Mouse (Mus musculus) heart, adult 2 months (tissue): Measurements from ENCODE around the gene Coro1c. TPM values are rescaled to one million over a fixed set of nuclear protein-coding genes. Genes with fewer than 3 reads are reported as not detected.

Experiments
- DNase-seq, 2 experiments: peaks; one replicate each; pipeline ENCODE4 v3.0.0; 2021
- H3K27ac ChIP-seq: fragments of 200-600 bp; 2 replicates; pipeline ENCODE4 v1.8.1; 2022
- H3K27me3 ChIP-seq: fragments of 200-500 bp; 2 replicates; pipeline ENCODE4 v1.6.1; 2012; ENCODE audit warnings: mild to moderate bottlenecking, low read length, inconsistent platforms, mixed read lengths; ENCODE audit not compliant: control insufficient read depth, insufficient read depth
- H3K36me3 ChIP-seq: fragments of 200-500 bp; 2 replicates; pipeline ENCODE4 v1.6.1; 2012; ENCODE audit warnings: low read length, inconsistent platforms; ENCODE audit not compliant: control insufficient read depth, insufficient read depth
- H3K4me1 ChIP-seq: fragments of 200-500 bp; 2 replicates; pipeline ENCODE4 v1.6.1; 2011; ENCODE audit warnings: low read length; ENCODE audit not compliant: control insufficient read depth, insufficient read depth
- H3K4me3 ChIP-seq: fragments of 200-600 bp; 2 replicates; pipeline ENCODE4 v1.8.1; 2022
- H3K79me2 ChIP-seq: fragments of 200-500 bp; replicated peaks from 2 replicates; pipeline ENCODE4 v1.6.1; 2012; ENCODE audit warnings: mild to moderate bottlenecking, inconsistent platforms, low read length, moderate library complexity, mixed read lengths; ENCODE audit not compliant: control insufficient read depth, insufficient read depth
- H3K9ac ChIP-seq: fragments of 200-500 bp; 2 replicates; pipeline ENCODE4 v1.6.1; 2012; ENCODE audit warnings: low read depth, mild to moderate bottlenecking, control low read depth, inconsistent platforms, low read length, mixed read lengths
- CTCF ChIP-seq: fragments of 200-600 bp; IDR thresholded peaks from 2 replicates; pipeline ENCODE4 v1.8.1; 2022; ENCODE audit warnings: antibody characterized with exemption, mild to moderate bottlenecking, moderate library complexity
- EP300 ChIP-seq: fragments of 200-500 bp; IDR thresholded peaks from 2 replicates; pipeline ENCODE4 v1.6.1; 2011; ENCODE audit warnings: low read depth, low read length, control low read depth; ENCODE audit not compliant: insufficient read depth
- POLR2A ChIP-seq: fragments of 200-500 bp; IDR thresholded peaks from 2 replicates; pipeline ENCODE4 v1.6.1; 2011; ENCODE audit warnings: mild to moderate bottlenecking, low read depth, low read length, control low read depth; ENCODE audit not compliant: insufficient read depth
- WGBS: fragments of 180-500 bp; shearing (Covaris S2); methylation state at CpG from one replicate; pipeline ENCODE4 v1.1.7; 2018; 5-methylcytosine and 5-hydroxymethylcytosine counted together
- intact Hi-C: fragments of 180-260 bp; cut with DNase I; formaldehyde crosslinking; loops from one replicate; pipeline ENCODE4 v1.15.1; 2025
- polyA plus RNA-seq: library from polyadenylated mRNA; depleted of rRNA; stranded (reverse); fragments of >200 nt; gene quantifications from 2 replicates; pipeline ENCODE4 v1.2.3, GENCODE M21; 2012; rRNA removed
- total RNA-seq, 2 experiments: library from RNA; stranded (reverse); gene quantifications; 2 replicates each; pipeline ENCODE4 v1.2.3; 2021

Coro1c gene
- total and polyA plus RNA-seq, 3 experiments: 24.1 to 30.1 (median 24.6) TPM

- no peak overlapping the region for H3K9ac ChIP-seq
- WGBS: 12% methylated on average over 13 of the region's 13 CpGs
- H3K79me2 ChIP-seq: no peaks in the 10 kb centered on the region
- no peak overlapping the region for H3K27ac ChIP-seq
- intact Hi-C loops: no loop called here
- no peak for TF ChIP-seq EP300
- no peak for TF ChIP-seq CTCF
- no peak for TF ChIP-seq POLR2A
- H3K4me3 ChIP-seq: no peak overlapping the region
- no peaks in the 10 kb centered on the region for H3K27me3 ChIP-seq
- H3K36me3 ChIP-seq: no peaks in the 10 kb centered on the region
- peaks cover 1% of the 10 kb centered on the region; the same call in 1 of the 2 replicates for H3K4me1 ChIP-seq
- no peak for DNase-seq
Observed at GRCm38 (mm10) chr5:113796401-113797148, 112.0 kb downstream of the Coro1c start.

Other genes with a start within 250 kb of the Coro1c start
- gene 1700069L16Rik, start 184.0 kb downstream of the Coro1c start, total RNA-seq: not detected
- not detected in 2 replicates for gene 1700069L16Rik, start 184.0 kb downstream of the Coro1c start, polyA plus RNA-seq
- 1 to 10 TPM; 8.7 to 9.3 TPM for gene Ficd, start 173.0 kb downstream of the Coro1c start, total RNA-seq
- 7.2 and 7.7 TPM in 2 replicates for gene Ficd, start 173.0 kb downstream of the Coro1c start, polyA plus RNA-seq
- 10 to 100 TPM; 12.2 to 14.4 TPM for gene Sart3, start 136.2 kb downstream of the Coro1c start, total RNA-seq
- gene Sart3, start 136.2 kb downstream of the Coro1c start, polyA plus RNA-seq: 10.2 and 13.6 TPM in 2 replicates
- 100 to 1,000 TPM; 176 to 202 TPM for gene Iscu, start 136.0 kb downstream of the Coro1c start, total RNA-seq
- 168 and 212 TPM in 2 replicates for gene Iscu, start 136.0 kb downstream of the Coro1c start, polyA plus RNA-seq
- gene Tmem119, start 108.2 kb downstream of the Coro1c start, total RNA-seq: 1 to 10 TPM; 3.6 to 5.8 TPM
- gene Tmem119, start 108.2 kb downstream of the Coro1c start, polyA plus RNA-seq: 7.3 and 12.0 TPM in 2 replicates
- 1 to 10 TPM; 3.4 to 4.5 TPM for gene Selplg, start 76.1 kb downstream of the Coro1c start, total RNA-seq
- gene Selplg, start 76.1 kb downstream of the Coro1c start, polyA plus RNA-seq: 5.7 and 14.1 TPM in 2 replicates
- 10 to 100 TPM; 13.4 to 15.2 TPM for gene Ssh1, start 85.1 kb upstream of the Coro1c start, total RNA-seq
- gene Ssh1, start 85.1 kb upstream of the Coro1c start, polyA plus RNA-seq: 7.4 and 9.8 TPM in 2 replicates
- gene Dao, start 94.9 kb upstream of the Coro1c start, total RNA-seq: not detected
- gene Dao, start 94.9 kb upstream of the Coro1c start, polyA plus RNA-seq: not detected in 2 replicates
- 10 to 100 TPM; 10.1 to 11.2 TPM for gene Usp30, start 156.7 kb upstream of the Coro1c start, total RNA-seq
- gene Usp30, start 156.7 kb upstream of the Coro1c start, polyA plus RNA-seq: 11.2 and 13.3 TPM in 2 replicates
- not detected for gene Svop, start 182.8 kb upstream of the Coro1c start, total RNA-seq
- 0.08 and 0.12 TPM in 2 replicates for gene Svop, start 182.8 kb upstream of the Coro1c start, polyA plus RNA-seq
- gene Alkbh2, start 219.5 kb upstream of the Coro1c start, total RNA-seq: 1 to 10 TPM; 1.6 to 2.0 TPM
- 3.0 and 3.1 TPM in 2 replicates for gene Alkbh2, start 219.5 kb upstream of the Coro1c start, polyA plus RNA-seq
- gene Ung, start 221.6 kb upstream of the Coro1c start, total RNA-seq: 10 to 100 TPM; 27.1 to 32.1 TPM
- gene Ung, start 221.6 kb upstream of the Coro1c start, polyA plus RNA-seq: 24.4 and 28.3 TPM in 2 replicates
- 100 to 1,000 TPM; 205 to 251 TPM for gene Acacb, start 237.8 kb upstream of the Coro1c start, total RNA-seq
- gene Acacb, start 237.8 kb upstream of the Coro1c start, polyA plus RNA-seq: 105 and 141 TPM in 2 replicates